Mouse (Mus musculus) lung, postnatal 0 days (tissue): ENCODE results near the gene Pigf. TPM values are rescaled to one million over a fixed set of nuclear protein-coding genes. Genes with fewer than 3 reads are reported as not detected.

Experiments used
- ATAC-seq: fragments of 200-750 bp; cut with Nextera tagmentation; 2 replicates; pipeline ENCODE4 v1.8.0; 2017; ENCODE audit warnings: moderate library complexity
- DNase-seq: peaks from one replicate; pipeline ENCODE4 v3.0.0-alpha.2; 2016; ENCODE audit warnings: low spot score
- H3K27ac ChIP-seq: fragments of 300-500 bp; sonication (generic); 2 replicates; pipeline ENCODE4 v1.5.1; 2014; ENCODE audit warnings: antibody characterized with exemption, mild to moderate bottlenecking, low read length, mixed read lengths
- H3K27me3 ChIP-seq: fragments of 300-500 bp; sonication (generic); replicated peaks from 2 replicates; pipeline ENCODE4 v1.6.1; 2014; ENCODE audit warnings: low read length, mixed read lengths; ENCODE audit not compliant: insufficient read depth
- H3K36me3 ChIP-seq: fragments of 300-500 bp; sonication (generic); 2 replicates; pipeline ENCODE4 v1.6.1; 2014; ENCODE audit warnings: low read length, mixed read lengths; ENCODE audit not compliant: insufficient read depth
- H3K4me1 ChIP-seq: fragments of 300-500 bp; sonication (generic); 2 replicates; pipeline ENCODE4 v1.6.1; 2014; ENCODE audit warnings: antibody characterized with exemption, low read depth, low read length, mixed read lengths; ENCODE audit not compliant: insufficient read depth
- H3K4me2 ChIP-seq: fragments of 300-500 bp; sonication (generic); replicated peaks from 2 replicates; pipeline ENCODE4 v1.6.1; 2014; ENCODE audit warnings: low read depth, mild to moderate bottlenecking, low read length, moderate library complexity, mixed read lengths
- H3K4me3 ChIP-seq: fragments of 300-500 bp; sonication (generic); 2 replicates; pipeline ENCODE4 v1.5.1; 2014; ENCODE audit warnings: low read depth, low read length
- H3K9ac ChIP-seq: fragments of 300-500 bp; sonication (generic); replicated peaks from 2 replicates; pipeline ENCODE4 v1.6.1; 2014; ENCODE audit warnings: low read depth, mild to moderate bottlenecking
- H3K9me3 ChIP-seq: fragments of 300-500 bp; sonication (generic); 2 replicates; pipeline ENCODE4 v1.6.1; 2016; ENCODE audit warnings: low read length, mixed read lengths
- CTCF ChIP-seq: IDR thresholded peaks from 2 replicates; pipeline ENCODE4 v1.5.1; 2016; ENCODE audit warnings: antibody characterized with exemption, mild to moderate bottlenecking
- EP300 ChIP-seq: IDR thresholded peaks from 2 replicates; pipeline ENCODE4 v1.6.1; 2016; ENCODE audit warnings: antibody characterized with exemption, mild to moderate bottlenecking, control low read depth
- WGBS: fragments of 180-500 bp; shearing (Covaris S2); extraction: QIAGEN DNeasy Blood & Tissue Kit; methylation state at CpG from one replicate; pipeline ENCODE4 v1.1.7; 2014; 5-methylcytosine and 5-hydroxymethylcytosine counted together
- polyA plus RNA-seq: library from polyadenylated mRNA; unstranded; fragments of >200 nt; fragmentation: Nextera tagmentation; extraction: Ambion mirVana; gene quantifications from 2 replicates; pipeline ENCODE4 v1.2.1, GENCODE M21; 2015

The Pigf gene
- polyA plus RNA-seq, 1 experiment from 2014 or later = 17.5 TPM

DNA sequence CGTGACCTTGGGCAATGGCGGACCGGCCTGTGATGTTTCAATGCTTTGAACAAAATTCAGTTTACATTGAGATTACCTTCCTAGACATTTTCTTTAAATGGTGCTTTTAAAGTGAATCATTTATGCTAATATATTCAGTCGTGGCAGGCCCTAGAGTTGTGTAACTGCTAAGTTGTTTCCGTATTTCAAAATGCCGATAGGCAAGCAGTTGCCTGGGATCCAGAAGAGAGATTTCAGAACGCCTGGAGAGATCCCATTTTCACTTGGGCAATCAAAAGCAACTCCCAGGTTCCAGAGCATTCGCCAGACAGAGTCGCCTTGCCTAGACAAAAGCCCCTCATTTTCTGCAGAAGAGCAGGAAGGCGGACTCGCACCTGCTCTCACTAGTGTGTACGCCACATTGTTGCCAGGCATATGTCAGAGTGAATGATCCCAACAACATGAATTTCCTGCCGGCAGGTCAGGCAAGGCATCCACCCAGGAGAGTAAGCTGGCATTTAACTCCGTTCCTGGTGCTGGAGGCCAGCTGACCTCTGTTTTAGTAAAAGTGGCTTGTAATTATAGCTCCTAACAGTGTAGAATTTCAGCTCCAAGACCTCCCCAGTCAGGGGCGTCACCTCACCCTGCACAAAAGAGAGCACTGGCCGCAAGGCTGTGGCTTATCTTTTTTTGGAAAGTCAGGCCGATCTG lies 38.6 kb downstream of the Pigf start:
- Histone ChIP-seq H3K36me3 (no peaks in the 10 kb centered on the region), H3K4me2 (no peak overlapping the region), H3K4me1 (no peaks in the 10 kb centered on the region), H3K9ac (no peak overlapping the region), H3K9me3 (no peaks in the 10 kb centered on the region), H3K4me3 (no peak overlapping the region), H3K27ac (no peak overlapping the region), H3K27me3 (no peaks in the 10 kb centered on the region)
- WGBS = 52% methylated on average over 17 of the region's 17 CpGs
- DNase-seq = peak; percentile 65
- no peak for ATAC-seq
- TF ChIP-seq EP300 (no peak), CTCF (no peak)

DNA sequence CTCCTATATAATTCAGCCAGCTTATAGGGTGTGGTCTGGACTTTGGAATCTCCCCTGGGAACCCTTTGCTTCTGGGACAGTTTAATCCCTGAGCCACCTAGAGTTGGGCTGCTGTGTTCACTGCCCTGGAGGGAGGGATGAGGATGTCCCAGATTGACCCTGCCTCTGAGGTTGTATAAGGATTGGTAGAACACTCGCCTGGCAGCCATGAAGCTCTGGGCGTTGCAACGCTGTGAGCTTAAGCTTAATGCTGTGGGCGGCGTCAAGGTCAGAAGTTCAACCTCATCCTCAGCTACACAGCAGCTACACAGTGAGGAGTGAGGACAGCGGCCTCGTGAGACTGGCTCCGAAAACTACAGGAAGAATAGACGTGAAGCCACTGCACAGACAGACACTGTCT lies 42.7 kb downstream of the Pigf start:
- no peaks in the 10 kb centered on the region for H3K36me3 ChIP-seq
- DNase-seq = no peak
- no peak for ATAC-seq

GRCm38 (mm10) chr17:86981701-86982100 lies 43.5 kb downstream of the Pigf start:
- TF ChIP-seq EP300 = no peak
- TF ChIP-seq CTCF = no peak
- H3K4me3 ChIP-seq = no peak overlapping the region
- WGBS = 98% methylated on average over 2 of the region's 2 CpGs
- ATAC-seq (no peak), DNase-seq (no peak)
- H3K9ac ChIP-seq = no peak overlapping the region
- H3K36me3 ChIP-seq = no peaks in the 10 kb centered on the region
- no peaks in the 10 kb centered on the region for H3K4me1 ChIP-seq
- H3K4me2 ChIP-seq = no peak overlapping the region
- no peaks in the 10 kb centered on the region for H3K27me3 ChIP-seq
- no peak overlapping the region for H3K27ac ChIP-seq
- no peaks in the 10 kb centered on the region for H3K9me3 ChIP-seq

More for the DNA sequence above, 42.7 kb downstream of the Pigf start:
- Histone ChIP-seq H3K4me1 (no peaks in the 10 kb centered on the region), H3K27ac (no peak overlapping the region), H3K9me3 (no peaks in the 10 kb centered on the region), H3K4me2 (no peak overlapping the region), H3K27me3 (no peaks in the 10 kb centered on the region), H3K9ac (no peak overlapping the region), H3K4me3 (no peak overlapping the region)
- TF ChIP-seq EP300 = no peak
- no peak for TF ChIP-seq CTCF
- WGBS = 63% methylated on average over 9 of the region's 9 CpGs

GRCm38 (mm10) chr17:86981205-86981604 lies 44.0 kb downstream of the Pigf start:
- ATAC-seq (no peak), DNase-seq (no peak)
- H3K4me3 ChIP-seq = no peak overlapping the region
- H3K4me1 ChIP-seq = no peaks in the 10 kb centered on the region
- no peaks in the 10 kb centered on the region for H3K27me3 ChIP-seq
- TF ChIP-seq CTCF (no peak), EP300 (no peak)
- H3K27ac ChIP-seq = no peak overlapping the region
- H3K9ac ChIP-seq = no peak overlapping the region
- no peaks in the 10 kb centered on the region for H3K36me3 ChIP-seq
- 100% methylated on average over 1 of the region's 1 CpGs for WGBS
- H3K9me3 ChIP-seq = no peaks in the 10 kb centered on the region
- no peak overlapping the region for H3K4me2 ChIP-seq

DNA sequence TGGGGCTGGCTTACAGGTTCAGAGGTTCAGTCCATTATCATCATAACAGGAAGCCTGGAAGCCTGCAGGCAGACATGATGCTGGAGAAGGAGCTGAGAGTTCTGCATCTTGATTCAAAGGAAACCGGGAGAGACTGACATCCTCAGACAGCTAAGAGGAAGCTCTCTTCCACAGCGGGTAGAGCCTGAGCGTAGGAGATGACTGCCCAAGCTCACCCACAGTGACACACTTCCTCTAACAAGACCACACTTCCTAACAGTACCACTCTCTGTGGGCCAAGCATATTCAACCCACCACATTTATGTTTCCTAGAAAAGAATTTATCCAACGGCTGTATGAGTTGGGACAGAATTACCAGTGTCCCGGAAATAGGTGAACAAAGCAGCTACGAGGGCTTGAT lies 46.7 kb downstream of the Pigf start:
- Histone ChIP-seq H3K9ac (no peak overlapping the region), H3K4me3 (no peak overlapping the region), H3K4me1 (no peaks in the 10 kb centered on the region), H3K9me3 (no peaks in the 10 kb centered on the region), H3K36me3 (no peaks in the 10 kb centered on the region), H3K27ac (no peak overlapping the region), H3K4me2 (no peak overlapping the region), H3K27me3 (no peaks in the 10 kb centered on the region)
- DNase-seq (no peak), ATAC-seq (no peak)
- TF ChIP-seq CTCF (no peak), EP300 (no peak)
- 75% methylated on average over 6 of the region's 6 CpGs for WGBS

GRCm38 (mm10) chr17:86976387-86976786 lies 48.8 kb downstream of the Pigf start:
- Histone ChIP-seq H3K9ac (no peak overlapping the region), H3K4me1 (no peaks in the 10 kb centered on the region), H3K9me3 (no peaks in the 10 kb centered on the region), H3K4me2 (no peak overlapping the region), H3K27ac (no peak overlapping the region), H3K36me3 (no peaks in the 10 kb centered on the region), H3K4me3 (no peak overlapping the region), H3K27me3 (no peaks in the 10 kb centered on the region)
- ATAC-seq (no peak), DNase-seq (no peak)
- TF ChIP-seq EP300 = no peak
- no peak for TF ChIP-seq CTCF
- 71% methylated on average over 10 of the region's 10 CpGs for WGBS
